Mouse (Mus musculus) testis, adult 2 months (tissue): ENCODE results near the gene Fancd2. TPM values are rescaled to one million over a fixed set of nuclear protein-coding genes. Genes with fewer than 3 reads are reported as not detected.

Experiments
- H3K27ac ChIP-seq: fragments of 200-500 bp; 2 replicates; pipeline ENCODE4 v1.5.1; 2012; ENCODE audit warnings: low read depth, low read length; ENCODE audit not compliant: control insufficient read depth, insufficient read depth
- H3K27me3 ChIP-seq: fragments of 200-500 bp; 2 replicates; pipeline ENCODE4 v1.6.1; 2012; ENCODE audit warnings: mild to moderate bottlenecking, low read length, moderate library complexity; ENCODE audit not compliant: control insufficient read depth, insufficient read depth
- H3K36me3 ChIP-seq: fragments of 200-500 bp; 2 replicates; pipeline ENCODE4 v1.6.1; 2012; ENCODE audit warnings: mild to moderate bottlenecking, low read length; ENCODE audit not compliant: control insufficient read depth, insufficient read depth
- H3K4me1 ChIP-seq: fragments of 200-500 bp; 2 replicates; pipeline ENCODE4 v1.6.1; 2012; ENCODE audit warnings: low read length; ENCODE audit not compliant: control insufficient read depth, insufficient read depth
- H3K4me3 ChIP-seq: fragments of 200-500 bp; 2 replicates; pipeline ENCODE4 v1.5.1; 2012; ENCODE audit warnings: low read depth, mild to moderate bottlenecking, low read length, moderate library complexity, mixed read lengths; ENCODE audit not compliant: control insufficient read depth
- CTCF ChIP-seq: fragments of 200-500 bp; IDR thresholded peaks from 2 replicates; pipeline ENCODE4 v1.5.1; 2012; ENCODE audit warnings: low read depth, mild to moderate bottlenecking, inconsistent platforms, low read length, moderate library complexity; ENCODE audit not compliant: control insufficient read depth, insufficient read depth, insufficient replicate concordance
- POLR2A ChIP-seq: fragments of 200-500 bp; IDR thresholded peaks from 2 replicates; pipeline ENCODE4 v1.6.1; 2012; ENCODE audit warnings: low read depth, mild to moderate bottlenecking, inconsistent platforms, low read length, moderate library complexity; ENCODE audit not compliant: control insufficient read depth
- polyA plus RNA-seq: library from polyadenylated mRNA; depleted of rRNA; stranded (reverse); fragments of >200 nt; gene quantifications from 2 replicates; pipeline ENCODE4 v1.2.3, GENCODE M21; 2012

Fancd2 gene
- polyA plus RNA-seq, 1 experiment = 19.5 TPM

GRCm38 (mm10) chr6:113531840-113532404 lies 440 bp downstream of the Fancd2 start:
- no peak for TF ChIP-seq POLR2A
- TF ChIP-seq CTCF = no peak
- Histone ChIP-seq H3K4me1 (no peaks in the 10 kb centered on the region; the same call in 1 of the 2 replicates), H3K27me3 (no peaks in the 10 kb centered on the region), H3K27ac (peak overlapping the region; percentile 63; the same call in 1 of the 2 replicates), H3K4me3 (peak overlapping the region; percentile 91), H3K36me3 (peaks cover 2% of the 10 kb centered on the region)

- TF ChIP-seq CTCF (no peak), POLR2A (no peak)
- Histone ChIP-seq H3K27ac (no peak overlapping the region), H3K4me1 (no peaks in the 10 kb centered on the region; the same call in 1 of the 2 replicates), H3K36me3 (peaks cover 3% of the 10 kb centered on the region), H3K4me3 (no peak overlapping the region), H3K27me3 (no peaks in the 10 kb centered on the region)
These were observed 3.4 kb downstream of the Fancd2 start for GRCm38 (mm10) chr6:113534886-113535285.

- Histone ChIP-seq H3K36me3 (peaks cover 3% of the 10 kb centered on the region), H3K27ac (no peak overlapping the region), H3K27me3 (no peaks in the 10 kb centered on the region)
These were observed 10.1 kb downstream of the Fancd2 start for GRCm38 (mm10) chr6:113541610-113542009.

GRCm38 (mm10) chr6:113543906-113544481 lies 12.5 kb downstream of the Fancd2 start:
- Histone ChIP-seq H3K36me3 (no peaks in the 10 kb centered on the region), H3K27me3 (no peaks in the 10 kb centered on the region), H3K4me1 (no peaks in the 10 kb centered on the region), H3K4me3 (no peak overlapping the region), H3K27ac (no peak overlapping the region)
- TF ChIP-seq POLR2A (no peak), CTCF (no peak)

More at GRCm38 (mm10) chr6:113541610-113542009, 10.1 kb downstream of the Fancd2 start:
- TF ChIP-seq CTCF = no peak
- no peak for TF ChIP-seq POLR2A
- H3K4me1 ChIP-seq = no peaks in the 10 kb centered on the region
- no peak overlapping the region for H3K4me3 ChIP-seq

- Histone ChIP-seq H3K36me3 (peaks cover 4% of the 10 kb centered on the region), H3K4me1 (no peaks in the 10 kb centered on the region), H3K4me3 (no peak overlapping the region), H3K27me3 (no peaks in the 10 kb centered on the region), H3K27ac (no peak overlapping the region)
- TF ChIP-seq CTCF (no peak), POLR2A (no peak)
These were observed 28.3 kb downstream of the Fancd2 start for GRCm38 (mm10) chr6:113559736-113560135.

- H3K4me1 ChIP-seq = no peaks in the 10 kb centered on the region
- TF ChIP-seq POLR2A = no peak
- TF ChIP-seq CTCF = no peak
- H3K36me3 ChIP-seq = peaks cover 6% of the 10 kb centered on the region
- H3K4me3 ChIP-seq = no peak overlapping the region
- no peaks in the 10 kb centered on the region for H3K27me3 ChIP-seq
- no peak overlapping the region for H3K27ac ChIP-seq
These were observed 33.1 kb downstream of the Fancd2 start for GRCm38 (mm10) chr6:113564557-113564956.

GRCm38 (mm10) chr6:113576044-113576443 lies 44.6 kb downstream of the Fancd2 start:
- H3K36me3 ChIP-seq = peaks cover 4% of the 10 kb centered on the region

GRCm38 (mm10) chr6:113579306-113579705 lies 47.8 kb downstream of the Fancd2 start:
- no peaks in the 10 kb centered on the region for H3K4me1 ChIP-seq
- TF ChIP-seq CTCF = no peak
- TF ChIP-seq POLR2A = no peak

More at GRCm38 (mm10) chr6:113576044-113576443, 44.6 kb downstream of the Fancd2 start:
- Histone ChIP-seq H3K27me3 (no peaks in the 10 kb centered on the region), H3K4me3 (no peak overlapping the region), H3K4me1 (no peaks in the 10 kb centered on the region), H3K27ac (no peak overlapping the region)
- TF ChIP-seq CTCF (no peak), POLR2A (no peak)

More at GRCm38 (mm10) chr6:113579306-113579705, 47.8 kb downstream of the Fancd2 start:
- no peak overlapping the region for H3K27ac ChIP-seq
- no peaks in the 10 kb centered on the region for H3K27me3 ChIP-seq
- no peak overlapping the region for H3K4me3 ChIP-seq
- no peaks in the 10 kb centered on the region; the same call in none of the 2 replicates for H3K36me3 ChIP-seq
